Mouse (Mus musculus) liver, adult 2 months (tissue): ENCODE results near the gene Dcakd. TPM values are rescaled to one million over a fixed set of nuclear protein-coding genes. Genes with fewer than 3 reads are reported as not detected.

Experiments used
- DNase-seq: peaks from one replicate; pipeline ENCODE4 v3.0.0-alpha.2; 2011; ENCODE audit warnings: low read depth, low spot score; ENCODE audit errors: extremely low read depth
- H3K27ac ChIP-seq: fragments of 200-500 bp; replicated peaks from 2 replicates; pipeline ENCODE4 v1.5.1; 2012; ENCODE audit warnings: low read depth, mild to moderate bottlenecking, control low read depth, inconsistent platforms, low read length; ENCODE audit not compliant: insufficient read depth
- H3K27me3 ChIP-seq: fragments of 200-500 bp; 2 replicates; pipeline ENCODE4 v1.6.1; 2012; ENCODE audit warnings: mild to moderate bottlenecking, moderate library complexity, low read length, inconsistent platforms; ENCODE audit not compliant: control insufficient read depth, insufficient read depth
- H3K36me3 ChIP-seq: fragments of 200-500 bp; 2 replicates; pipeline ENCODE4 v1.6.1; 2012; ENCODE audit warnings: low read length, inconsistent platforms; ENCODE audit not compliant: control insufficient read depth, insufficient read depth
- H3K4me1 ChIP-seq: fragments of 200-500 bp; 2 replicates; pipeline ENCODE4 v1.6.1; 2011; ENCODE audit warnings: low read length; ENCODE audit not compliant: control insufficient read depth, insufficient read depth
- H3K4me3 ChIP-seq: fragments of 200-500 bp; 2 replicates; pipeline ENCODE4 v1.5.1; 2011; ENCODE audit warnings: low read depth, mild to moderate bottlenecking, control low read depth, low read length, moderate library complexity; ENCODE audit not compliant: insufficient read depth
- H3K79me2 ChIP-seq: fragments of 200-500 bp; 2 replicates; pipeline ENCODE4 v1.6.1; 2012; ENCODE audit warnings: inconsistent platforms, mild to moderate bottlenecking, low read length, moderate library complexity; ENCODE audit not compliant: control insufficient read depth, insufficient read depth
- H3K9ac ChIP-seq: fragments of 200-500 bp; 2 replicates; pipeline ENCODE4 v1.6.1; 2012; ENCODE audit warnings: low read depth, mild to moderate bottlenecking, control low read depth, inconsistent platforms, low read length
- CTCF ChIP-seq: fragments of 200-500 bp; IDR thresholded peaks from 2 replicates; pipeline ENCODE4 v1.5.1; 2011; ENCODE audit warnings: low read depth, low read length, control low read depth
- POLR2A ChIP-seq: fragments of 200-500 bp; IDR thresholded peaks from 2 replicates; pipeline ENCODE4 v1.6.1; 2011; ENCODE audit warnings: low read length, control low read depth; ENCODE audit not compliant: insufficient read depth; ENCODE audit errors: extremely low read depth
- WGBS: fragments of 180-500 bp; shearing (Covaris S2); methylation state at CpG from one replicate; pipeline ENCODE4 v1.1.7; 2018; 5-methylcytosine and 5-hydroxymethylcytosine counted together
- polyA plus RNA-seq: library from polyadenylated mRNA; depleted of rRNA; stranded (reverse); fragments of >200 nt; gene quantifications from 2 replicates; pipeline ENCODE4 v1.2.3, GENCODE M21; 2012
- total RNA-seq: library from RNA; depleted of rRNA; stranded (reverse); fragments of >200 nt; gene quantifications from 2 replicates; pipeline ENCODE4 v1.2.3, GENCODE M21; 2014

Dcakd gene
- total and polyA plus RNA-seq, 2 experiments = 23.9 to 45.8 TPM

DNA sequence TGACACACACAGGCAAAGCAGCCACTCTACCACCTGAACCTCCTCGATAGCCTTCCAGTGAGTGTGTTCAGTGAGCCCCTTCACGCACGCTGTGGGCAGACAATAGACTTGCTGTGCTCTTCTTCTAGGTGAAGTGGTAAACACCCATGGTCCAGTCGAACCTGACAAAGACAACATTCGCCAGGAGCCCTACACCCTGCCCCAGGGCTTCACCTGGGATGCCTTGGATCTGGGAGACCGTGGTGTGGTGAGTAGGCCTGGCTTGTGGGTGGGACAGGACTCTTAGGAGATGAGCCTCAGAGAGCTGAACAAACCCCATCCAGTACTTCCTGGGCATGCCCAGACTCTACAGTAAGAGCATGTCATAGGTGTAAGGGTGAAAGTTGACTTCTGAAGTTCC lies 23.9 kb upstream of the Dcakd start:
- H3K9ac ChIP-seq = no peak overlapping the region; the same call in 1 of the 2 replicates
- H3K27me3 ChIP-seq = no peaks in the 10 kb centered on the region
- 93% methylated on average over 6 of the region's 6 CpGs for WGBS
- H3K79me2 ChIP-seq = no peaks in the 10 kb centered on the region
- no peak for DNase-seq
- TF ChIP-seq CTCF = no peak
- no peak for TF ChIP-seq POLR2A
- no peak overlapping the region for H3K4me3 ChIP-seq
- H3K36me3 ChIP-seq = peaks cover 24% of the 10 kb centered on the region
- H3K4me1 ChIP-seq = no peaks in the 10 kb centered on the region
- no peak overlapping the region for H3K27ac ChIP-seq

DNA sequence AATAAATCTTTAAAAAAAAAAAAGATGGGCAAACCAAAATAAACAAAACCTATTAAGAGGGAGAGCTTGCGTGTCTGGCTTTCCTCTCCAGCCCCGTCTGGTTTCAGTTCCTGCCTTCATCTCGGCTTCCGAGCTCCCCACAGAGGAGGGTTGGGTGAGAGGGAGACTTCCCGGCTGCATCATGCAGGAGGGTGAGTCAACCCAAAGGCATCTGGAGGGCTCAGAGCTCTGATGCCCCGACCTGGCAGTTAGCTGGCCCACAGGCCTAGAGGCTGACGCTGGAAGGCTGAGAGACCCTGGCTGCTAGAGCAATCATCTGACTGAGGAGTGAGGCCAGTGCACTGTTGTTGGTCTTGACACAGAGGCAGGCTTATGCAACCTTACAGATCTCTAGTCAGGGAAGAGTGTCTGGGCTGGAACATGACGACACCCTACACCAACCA lies 23.1 kb upstream of the Dcakd start:
- H3K79me2 ChIP-seq = no peaks in the 10 kb centered on the region
- no peak overlapping the region for H3K4me3 ChIP-seq
- H3K4me1 ChIP-seq = no peaks in the 10 kb centered on the region
- H3K27ac ChIP-seq = no peak overlapping the region
- DNase-seq = no peak
- H3K27me3 ChIP-seq = no peaks in the 10 kb centered on the region
- 71% methylated on average over 8 of the region's 8 CpGs for WGBS
- no peak for TF ChIP-seq POLR2A
- TF ChIP-seq CTCF = no peak
- H3K36me3 ChIP-seq = peaks cover 23% of the 10 kb centered on the region
- no peak overlapping the region for H3K9ac ChIP-seq

DNA sequence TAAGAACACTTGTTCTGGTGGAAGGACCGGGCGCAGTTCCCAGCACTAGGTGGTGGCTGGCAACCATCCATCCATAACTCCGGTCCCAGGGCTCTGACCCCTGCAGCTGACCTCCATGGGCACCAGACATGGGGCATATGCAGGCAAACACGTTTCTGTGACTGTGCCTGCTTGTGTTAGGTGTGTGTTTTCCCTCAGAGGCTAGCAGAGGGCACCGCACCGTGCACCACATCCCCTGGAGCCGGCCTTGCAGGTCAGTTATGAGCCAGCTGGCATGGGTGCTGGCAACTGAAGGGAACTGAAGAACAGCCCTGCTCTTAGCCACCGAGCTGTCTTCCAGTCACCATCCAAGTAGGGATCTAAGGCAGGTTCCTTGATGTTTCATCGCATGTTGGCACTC lies 22.0 kb upstream of the Dcakd start:
- TF ChIP-seq CTCF (no peak), POLR2A (no peak)
- H3K4me3 ChIP-seq = no peak overlapping the region
- H3K27me3 ChIP-seq = no peaks in the 10 kb centered on the region
- no peak overlapping the region for H3K9ac ChIP-seq
- no peak overlapping the region for H3K27ac ChIP-seq
- H3K4me1 ChIP-seq = no peaks in the 10 kb centered on the region
- peak; percentile 63 for DNase-seq
- whole genome bisulfite sequencing = 40% methylated on average over 9 of the region's 9 CpGs
- H3K36me3 ChIP-seq = peaks cover 22% of the 10 kb centered on the region
- H3K79me2 ChIP-seq = no peaks in the 10 kb centered on the region

DNA sequence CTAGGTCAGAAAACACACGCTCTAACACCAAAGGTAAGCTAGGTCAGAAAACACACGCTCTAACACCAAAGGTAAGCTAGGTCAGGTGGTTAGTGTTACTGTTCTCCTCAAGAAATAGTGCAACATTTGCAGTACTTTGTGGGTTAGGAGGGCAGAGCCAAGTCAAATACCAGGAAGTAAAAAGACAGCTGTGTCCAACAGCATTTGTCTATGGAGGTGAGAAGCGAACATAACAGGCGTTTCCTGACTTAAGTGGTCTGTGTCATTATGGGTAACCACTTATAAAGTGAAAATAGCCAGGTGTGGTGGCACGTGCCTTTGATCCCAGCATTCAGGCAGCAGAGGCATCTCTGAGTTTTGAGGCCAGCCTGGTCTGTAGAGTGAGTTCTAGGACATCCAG lies 21.5 kb upstream of the Dcakd start:
- peaks cover 24% of the 10 kb centered on the region for H3K36me3 ChIP-seq
- 86% methylated on average over 5 of the region's 5 CpGs for WGBS
- H3K4me3 ChIP-seq = no peak overlapping the region
- no peak overlapping the region for H3K9ac ChIP-seq
- no peak for TF ChIP-seq CTCF
- TF ChIP-seq POLR2A = no peak
- no peaks in the 10 kb centered on the region for H3K27me3 ChIP-seq
- H3K4me1 ChIP-seq = no peaks in the 10 kb centered on the region
- no peak for DNase-seq
- H3K79me2 ChIP-seq = no peaks in the 10 kb centered on the region
- H3K27ac ChIP-seq = no peak overlapping the region

DNA sequence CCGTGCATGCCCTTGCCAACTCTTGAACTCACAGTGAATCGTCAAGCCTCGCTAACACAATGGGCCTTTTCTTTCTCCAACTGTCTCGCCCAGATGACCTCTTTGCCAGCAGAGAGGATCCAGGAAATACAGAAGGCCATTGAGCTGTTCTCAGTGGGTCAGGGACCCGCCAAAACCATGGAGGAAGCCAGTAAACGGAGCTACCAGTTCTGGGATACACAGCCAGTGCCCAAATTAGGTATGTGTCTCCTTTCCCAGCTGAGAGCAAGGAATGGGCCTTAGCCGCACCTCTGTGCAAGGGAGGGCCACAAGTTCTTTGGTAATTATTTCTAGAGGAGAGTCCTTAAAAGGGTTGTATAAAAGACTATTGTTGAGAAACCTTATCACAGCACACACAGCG lies 18.2 kb upstream of the Dcakd start:
- H3K9ac ChIP-seq = no peak overlapping the region
- WGBS = 89% methylated on average over 8 of the region's 8 CpGs
- no peak for DNase-seq
- H3K4me1 ChIP-seq = peaks cover 10% of the 10 kb centered on the region; the same call in 1 of the 2 replicates
- H3K27me3 ChIP-seq = no peaks in the 10 kb centered on the region
- peaks cover 8% of the 10 kb centered on the region; the same call in 1 of the 2 replicates for H3K79me2 ChIP-seq
- H3K4me3 ChIP-seq = no peak overlapping the region
- TF ChIP-seq CTCF (no peak), POLR2A (no peak)
- H3K27ac ChIP-seq = no peak overlapping the region
- peaks cover 35% of the 10 kb centered on the region for H3K36me3 ChIP-seq

DNA sequence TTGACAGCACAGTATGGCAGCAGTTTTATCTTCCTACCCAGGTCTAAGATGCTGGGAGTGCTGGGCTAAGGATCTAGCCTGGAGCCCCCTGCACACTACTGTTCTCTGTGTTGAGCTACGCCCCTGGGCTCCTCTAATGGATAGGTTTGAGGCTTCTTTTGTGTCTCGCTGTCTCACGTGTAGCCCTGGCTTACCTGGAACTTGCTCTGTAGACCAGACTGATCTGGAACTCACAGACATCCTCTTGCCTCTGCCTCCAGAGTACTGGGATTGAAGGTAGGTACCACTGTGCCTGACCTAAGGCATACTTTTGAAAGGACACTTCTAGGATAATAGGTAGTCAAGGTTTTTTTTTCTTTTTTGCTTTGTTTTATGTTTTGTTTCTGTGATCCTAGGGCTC lies 15.8 kb upstream of the Dcakd start:
- Histone ChIP-seq H3K4me3 (no peak overlapping the region), H3K36me3 (peaks cover 35% of the 10 kb centered on the region), H3K27ac (no peak overlapping the region), H3K4me1 (peaks cover 10% of the 10 kb centered on the region; the same call in 1 of the 2 replicates), H3K27me3 (no peaks in the 10 kb centered on the region), H3K9ac (no peak overlapping the region), H3K79me2 (peaks cover 24% of the 10 kb centered on the region; the same call in 1 of the 2 replicates)
- TF ChIP-seq CTCF (no peak), POLR2A (no peak)
- WGBS = 97% methylated on average over 3 of the region's 3 CpGs
- no peak for DNase-seq
